Mouse (Mus musculus): ENCODE data around the gene Kansl1. TPM values are rescaled to one million over a fixed set of nuclear protein-coding genes. Genes with fewer than 3 reads are reported as not detected.

Kansl1 gene
- total RNA-seq (2023) = 10 to 100 TPM; 51.0 to 59.1 TPM

GRCm38 (mm10) chr11:104468751-104469268 is at the start of gene Kansl1:
Gene Kansl1 (minus strand): TSS chr11:104468861.

Other genes with a start within 250 kb of the Kansl1 start
- gene Mapt, start 237.5 kb downstream of the Kansl1 start, total RNA-seq (2023) = under 1 TPM; 0.11 TPM
- gene Cdc27, start 81.8 kb upstream of the Kansl1 start, total RNA-seq (2023) = 10 to 100 TPM; 35.0 to 37.7 TPM
- 1 to 10 TPM; 5.1 to 6.4 TPM for gene Myl4, start 81.8 kb upstream of the Kansl1 start, total RNA-seq (2023)
- 10 to 100 TPM; 39.9 to 40.0 TPM for gene Itgb3, start 139.1 kb upstream of the Kansl1 start, total RNA-seq (2023)
- not detected for gene Gm11639, start 216.8 kb upstream of the Kansl1 start, total RNA-seq (2023)